Mouse (Mus musculus) Patski (cell line): ENCODE measurements around the gene Casp9. TPM values are rescaled to one million over a fixed set of nuclear protein-coding genes. Genes with fewer than 3 reads are reported as not detected.

Source experiments
- ATAC-seq: fragments of 100-300 bp; one replicate; pipeline ENCODE4 v1.8.0; 2021
- CTCF ChIA-PET: fragments of 350-600 bp; sonication (Branson Sonifier 250); formaldehyde crosslinking; loops from one replicate; lab custom pipeline; 2022; ENCODE audit warnings: inconsistent platforms; lab: Charles Lee
- POLR2A ChIA-PET: fragments of 350-600 bp; sonication (Branson Sonifier 250); formaldehyde crosslinking; loops from one replicate; lab custom pipeline; 2022; ENCODE audit warnings: antibody characterized with exemption, inconsistent platforms; lab: Charles Lee
- DNase-seq: peaks from one replicate; pipeline ENCODE4 v3.0.0-alpha.2; 2011; ENCODE audit warnings: low read depth, low spot score
- H3K27me3 ChIP-seq: fragments of 371-371 bp; one replicate; pipeline ENCODE4 v1.5.1; 2021
- CTCF ChIP-seq: fragments of 100-300 bp; IDR thresholded peaks from one replicate; pipeline ENCODE4 v1.5.1; 2021
- in situ Hi-C: fragments of 300-500 bp; cut with MboI; formaldehyde crosslinking; loops from 3 replicates; pipeline ENCODE4 v1.11.1; 2018; ENCODE audit warnings: low pct_unique_long_range_greater_than_20kb, mixed read lengths
- polyA plus RNA-seq: library from polyadenylated mRNA; unstranded; gene quantifications from one replicate; pipeline ENCODE4 v1.2.3, GENCODE M21; 2021

Gene Casp9
- polyA plus RNA-seq = 6.9 TPM

DNA sequence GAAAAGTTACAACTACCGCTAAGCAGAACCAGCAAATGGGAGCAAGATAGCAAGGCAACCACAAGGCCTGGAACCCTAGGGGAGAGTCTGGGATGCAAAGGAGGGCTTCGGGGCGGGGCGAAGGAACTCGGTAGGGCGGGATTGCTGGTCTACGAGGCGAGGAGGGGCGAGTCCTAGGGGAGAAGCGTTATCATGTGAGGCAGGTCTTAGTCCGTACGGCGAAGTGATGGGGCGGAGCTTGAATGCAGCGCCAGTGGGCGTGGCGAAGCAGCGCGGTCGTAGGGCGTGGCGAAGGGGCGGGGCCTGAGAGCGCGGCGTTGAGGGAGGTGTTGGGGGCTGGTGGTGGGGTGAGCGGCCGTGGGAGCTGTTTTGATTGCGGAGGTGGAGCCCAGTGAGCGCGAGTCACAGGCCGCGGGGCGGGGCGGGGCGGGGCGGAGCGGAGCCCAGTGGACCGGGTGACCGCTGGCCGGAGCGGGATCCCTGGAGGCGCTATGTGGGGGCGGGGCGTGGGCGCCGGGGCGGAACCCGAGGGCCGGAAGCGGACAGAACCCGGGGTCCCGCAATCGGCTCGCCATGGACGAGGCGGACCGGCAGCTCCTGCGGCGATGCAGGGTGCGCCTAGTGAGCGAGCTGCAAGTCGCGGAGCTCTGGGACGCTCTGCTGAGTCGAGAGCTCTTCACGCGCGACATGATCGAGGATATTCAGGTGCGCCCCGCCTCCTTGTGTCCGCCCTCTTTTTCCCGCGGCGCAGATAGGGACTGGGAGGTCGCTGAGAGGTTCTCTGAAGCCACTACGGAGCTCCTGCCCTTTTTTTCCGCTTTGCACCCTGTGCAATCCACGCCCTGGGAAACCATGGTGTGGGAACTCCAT is at the start of gene Casp9:
Gene Casp9 (plus strand): TSS at position 331 of the 870 bp plus-strand sequence.
- no peaks in the 10 kb centered on the region for H3K27me3 ChIP-seq
- in situ Hi-C loops = no loop called here
- DNase-seq (peak; percentile 67), ATAC-seq (peak; percentile 62)
- ChIA-PET CTCF (interaction anchor here (1.1 kb wide), 2 partner anchors 16 to 212 kb away, joined by 3 to 5 read pairs; no protein-coding TSS in a partner anchor), POLR2A (interaction anchor here (0.6 kb wide), 1 partner anchor 17 kb away, joined by 4 read pairs; no protein-coding TSS in a partner anchor)
- no peak for TF ChIP-seq CTCF

GRCm38 (mm10) chr4:141746578-141747346 is 46.6 kb upstream of the Casp9 start, which contains the start of gene Agmat:
Agmat (plus strand) TSS chr4:141746672.
- POLR2A ChIA-PET = no interaction called here
- ATAC-seq = no peak
- TF ChIP-seq CTCF = no peak
- no peak for DNase-seq
- CTCF ChIA-PET = no interaction called here
- in situ Hi-C loops = no loop called here
- H3K27me3 ChIP-seq = no peaks in the 10 kb centered on the region

DNA sequence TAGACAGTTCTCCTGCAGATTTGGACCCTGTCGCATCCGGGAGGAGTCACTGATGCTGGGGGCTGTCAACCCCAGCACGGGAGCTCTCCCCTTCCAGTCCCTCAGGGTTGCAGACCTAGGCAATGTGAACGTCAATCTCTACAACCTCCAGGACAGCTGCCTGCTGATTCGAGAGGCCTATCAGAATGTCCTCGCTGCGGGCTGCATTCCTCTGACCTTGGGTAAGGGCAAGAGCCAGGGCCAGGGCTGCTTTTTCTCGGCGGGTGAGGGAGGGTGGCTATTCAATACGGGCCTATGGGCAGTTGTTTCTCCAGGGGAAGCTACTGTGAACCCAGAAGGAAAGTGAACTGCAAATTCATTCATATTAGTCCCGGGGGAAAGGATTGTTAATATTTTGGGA is 43.9 kb upstream of the Casp9 start:
- ATAC-seq = no peak

DNA sequence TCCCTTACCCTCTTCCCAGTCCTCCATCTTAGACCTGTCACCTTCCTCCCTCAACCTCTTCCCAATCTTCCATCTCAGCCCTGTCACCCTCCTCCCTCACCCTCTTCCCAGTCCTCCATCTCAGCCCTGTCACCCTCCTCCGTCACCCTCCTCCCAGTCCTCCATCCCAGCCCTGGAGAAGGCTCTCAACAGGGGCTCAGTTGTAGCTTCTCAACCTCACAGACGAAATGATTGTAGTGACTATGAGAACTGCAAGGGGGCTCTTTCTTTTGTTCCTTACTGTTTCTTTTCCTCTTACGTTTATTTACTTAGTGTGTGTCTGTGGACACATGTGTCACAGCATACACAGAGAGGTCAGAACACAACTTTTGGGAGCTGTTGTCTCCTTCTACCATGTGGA is 42.6 kb upstream of the Casp9 start:
- DNase-seq = no peak

More for the DNA sequence above, 43.9 kb upstream of the Casp9 start:
- no peaks in the 10 kb centered on the region for H3K27me3 ChIP-seq
- POLR2A ChIA-PET = interaction anchor here (0.7 kb wide), 1 partner anchor 74 kb away, joined by 5 read pairs; no protein-coding TSS in a partner anchor
- CTCF ChIA-PET = no interaction called here
- DNase-seq = no peak
- in situ Hi-C loops = no loop called here
- TF ChIP-seq CTCF = no peak

DNA sequence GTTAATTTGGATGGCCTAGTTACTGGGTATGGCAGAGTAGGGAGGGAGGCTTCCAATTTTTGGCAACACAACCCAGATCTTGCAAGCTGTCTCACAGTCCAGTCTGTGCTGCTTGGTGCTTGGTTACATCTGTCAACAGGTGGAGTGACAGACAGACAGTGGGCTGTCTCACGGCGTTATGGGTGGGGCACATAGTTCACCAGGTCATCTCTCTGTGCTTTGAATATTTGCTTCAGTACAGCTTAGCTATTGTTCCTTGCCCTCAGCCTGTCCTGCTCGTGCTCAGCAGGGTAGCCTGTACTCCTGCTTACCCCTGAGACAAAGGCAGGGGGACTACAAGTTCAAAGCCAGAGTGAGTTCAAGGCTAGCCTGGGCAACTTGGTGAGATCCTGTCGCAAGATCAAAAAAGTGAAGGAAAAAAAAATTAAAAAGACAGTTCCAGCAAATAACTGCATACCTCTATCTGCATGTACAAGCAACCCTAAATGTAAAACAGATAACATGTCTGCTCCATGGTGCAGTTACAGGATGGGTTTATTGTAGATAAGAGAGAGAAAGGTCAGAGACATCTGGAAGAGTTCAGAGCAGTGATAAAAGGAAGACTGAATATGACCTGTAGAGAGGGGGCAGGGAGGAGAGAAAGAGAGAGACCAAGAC is 41.9 kb upstream of the Casp9 start:
- no peak for DNase-seq
- no peak for TF ChIP-seq CTCF
- H3K27me3 ChIP-seq = no peaks in the 10 kb centered on the region
- POLR2A ChIA-PET = no interaction called here
- in situ Hi-C loops = no loop called here
- ATAC-seq = no peak
- CTCF ChIA-PET = no interaction called here

More for the DNA sequence above, 42.6 kb upstream of the Casp9 start:
- no peak for ATAC-seq
- ChIA-PET CTCF (no interaction called here), POLR2A (no interaction called here)
- TF ChIP-seq CTCF = no peak
- in situ Hi-C loops = no loop called here
- no peaks in the 10 kb centered on the region for H3K27me3 ChIP-seq

DNA sequence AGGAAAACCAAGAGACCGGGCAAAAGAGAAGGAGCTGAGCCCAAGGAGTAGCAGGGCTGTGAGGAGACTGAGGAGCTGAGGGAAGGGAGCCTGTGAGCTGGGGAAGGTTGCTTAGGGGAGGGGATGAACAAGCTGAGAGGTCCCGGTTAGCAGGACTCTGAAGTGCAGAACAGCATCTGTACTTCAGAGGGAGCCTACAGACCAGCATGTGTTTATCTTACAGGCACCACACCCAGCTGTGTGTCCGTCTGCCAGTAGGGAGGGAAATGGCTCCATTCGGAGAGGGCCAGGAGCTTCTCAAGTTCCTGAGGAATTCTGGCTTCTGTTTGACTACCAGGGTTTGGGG is 41.4 kb upstream of the Casp9 start:
- DNase-seq = no peak
- in situ Hi-C loops = no loop called here
- H3K27me3 ChIP-seq = no peaks in the 10 kb centered on the region
- CTCF ChIA-PET = no interaction called here
- no peak for TF ChIP-seq CTCF
- POLR2A ChIA-PET = no interaction called here
- no peak for ATAC-seq

DNA sequence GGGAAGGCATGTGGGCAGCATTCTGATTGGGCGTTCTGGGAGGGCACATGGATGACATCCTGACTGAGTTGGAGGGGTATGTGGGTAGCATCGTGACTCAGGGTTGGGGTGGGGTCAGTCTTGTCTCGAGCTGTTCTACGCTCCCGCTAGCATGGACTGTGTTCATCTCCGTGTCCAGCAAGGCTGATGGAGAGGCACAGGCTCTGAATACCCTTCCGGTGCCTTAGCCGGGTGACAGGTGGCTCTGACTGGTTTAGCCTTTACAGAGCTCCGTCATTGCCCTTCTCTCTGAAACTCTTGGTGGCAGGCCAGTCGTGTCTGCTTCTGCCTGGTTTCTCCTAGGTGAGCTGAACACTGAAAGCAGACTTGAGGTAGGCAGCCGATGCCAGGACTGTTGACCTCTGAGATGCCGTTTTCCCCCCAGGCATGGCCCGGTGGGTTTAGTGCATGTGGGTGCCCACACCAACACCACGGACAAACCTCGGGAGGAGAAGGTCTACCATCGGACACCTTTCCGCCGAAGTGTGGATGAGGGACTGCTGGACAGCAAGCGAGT is 38.0 kb upstream of the Casp9 start:
- ATAC-seq (no peak), DNase-seq (no peak)
- TF ChIP-seq CTCF = no peak
- ChIA-PET CTCF (no interaction called here), POLR2A (no interaction called here)
- H3K27me3 ChIP-seq = no peaks in the 10 kb centered on the region
- in situ Hi-C loops = no loop called here

GRCm38 (mm10) chr4:141757124-141757523 is 36.3 kb upstream of the Casp9 start:
- POLR2A ChIA-PET = no interaction called here
- ATAC-seq (no peak), DNase-seq (no peak)
- CTCF ChIA-PET = no interaction called here
- in situ Hi-C loops = no loop called here
- no peak for TF ChIP-seq CTCF
- no peaks in the 10 kb centered on the region for H3K27me3 ChIP-seq

- TF ChIP-seq CTCF = no peak
- ATAC-seq (no peak), DNase-seq (no peak)
- ChIA-PET CTCF (no interaction called here), POLR2A (no interaction called here)
- H3K27me3 ChIP-seq = no peaks in the 10 kb centered on the region
- in situ Hi-C loops = no loop called here
Observed at GRCm38 (mm10) chr4:141758874-141759542, 34.4 kb upstream of the Casp9 start.

DNA sequence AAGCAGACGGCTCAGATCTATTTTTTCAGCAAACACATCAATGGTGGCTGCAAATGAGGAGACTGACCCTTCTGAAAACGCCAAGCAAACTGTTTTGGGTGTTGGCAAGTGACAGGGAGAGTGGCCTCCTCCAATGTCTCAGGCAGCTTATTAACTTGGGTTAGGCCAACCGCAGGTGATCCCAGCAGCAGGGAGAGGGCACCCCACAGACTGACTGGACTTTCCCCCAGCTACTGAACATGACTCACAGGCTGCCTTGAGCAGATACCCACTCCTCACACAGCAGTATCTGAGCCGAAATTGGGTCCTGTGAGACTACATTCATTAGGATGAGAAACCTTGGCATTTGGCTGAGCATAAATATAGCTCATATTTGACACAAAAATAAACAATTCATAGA is 32.5 kb upstream of the Casp9 start:
- no peaks in the 10 kb centered on the region for H3K27me3 ChIP-seq
- ATAC-seq (no peak), DNase-seq (no peak)
- CTCF ChIA-PET = interaction anchor here (0.9 kb wide), 1 partner anchor 14 kb away, joined by 3 read pairs; no protein-coding TSS in a partner anchor
- in situ Hi-C loops = no loop called here
- TF ChIP-seq CTCF = no peak
- POLR2A ChIA-PET = no interaction called here
